Mouse (Mus musculus) embryonic fibroblast, embryonic 13.5 days (primary cell): ENCODE data around the gene Shc4. TPM values are rescaled to one million over a fixed set of nuclear protein-coding genes. Genes with fewer than 3 reads are reported as not detected.

ENCODE experiments used
- H3K27ac ChIP-seq: 2 replicates; pipeline ENCODE4 v1.5.1; 2012; ENCODE audit warnings: low read length, control low read depth, inconsistent platforms; ENCODE audit not compliant: insufficient read depth
- H3K4me1 ChIP-seq: 2 replicates; pipeline ENCODE4 v1.6.1; 2011; ENCODE audit warnings: low read length; ENCODE audit not compliant: control insufficient read depth, insufficient read depth
- H3K4me3 ChIP-seq: 2 replicates; pipeline ENCODE4 v1.5.1; 2011; ENCODE audit warnings: mild to moderate bottlenecking, control low read depth, low read length; ENCODE audit not compliant: insufficient read depth
- CTCF ChIP-seq: IDR thresholded peaks from 2 replicates; pipeline ENCODE4 v1.5.1; 2011; ENCODE audit warnings: mild to moderate bottlenecking, control low read depth, low read length, moderate library complexity, borderline replicate concordance; ENCODE audit not compliant: insufficient read depth
- POLR2A ChIP-seq: IDR thresholded peaks from 2 replicates; pipeline ENCODE4 v1.6.1; 2011; ENCODE audit warnings: low read depth, mild to moderate bottlenecking, control low read depth, low read length, moderate library complexity
- polyA plus RNA-seq: library from polyadenylated mRNA; stranded (reverse); fragments of >200 nt; gene quantifications from 2 replicates; pipeline ENCODE4 v1.2.4, GENCODE M21; 2011; ENCODE audit warnings: low read depth; ENCODE audit not compliant: missing spikeins, insufficient read length

Shc4 gene
- polyA plus RNA-seq, 1 experiment, result 2.9 TPM

GRCm38 (mm10) chr2:125651563-125651962 lies 72.4 kb downstream of the Shc4 start:
- no peak overlapping the region for H3K27ac ChIP-seq
- no peak overlapping the region for H3K4me3 ChIP-seq
- no peaks in the 10 kb centered on the region for H3K4me1 ChIP-seq
- TF ChIP-seq CTCF (no peak), POLR2A (no peak)

GRCm38 (mm10) chr2:125650742-125651352 lies 73.1 kb downstream of the Shc4 start:
- Histone ChIP-seq H3K4me3 (no peak overlapping the region), H3K27ac (no peak overlapping the region), H3K4me1 (no peaks in the 10 kb centered on the region)
- TF ChIP-seq CTCF (no peak), POLR2A (no peak)

DNA sequence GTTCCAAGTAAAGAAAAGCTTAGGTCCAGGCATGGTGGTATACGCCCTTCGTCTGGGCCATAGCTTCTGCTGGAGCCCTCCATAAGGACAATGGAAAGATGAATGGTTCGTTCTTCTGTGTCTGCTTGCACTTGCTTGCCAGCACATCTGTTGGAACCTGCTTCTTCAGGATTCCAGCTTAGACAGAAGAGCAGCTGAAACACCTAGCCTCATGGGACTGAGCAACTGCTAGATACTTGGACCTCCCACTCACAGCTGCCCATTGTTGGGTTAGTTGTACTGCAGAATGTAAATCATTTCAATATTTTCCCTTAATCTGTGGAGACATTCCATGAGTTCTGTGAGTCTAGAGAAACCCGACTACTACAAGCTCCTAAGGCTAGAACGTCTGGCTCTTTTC lies 73.9 kb downstream of the Shc4 start:
- Histone ChIP-seq H3K27ac (no peak overlapping the region), H3K4me1 (no peaks in the 10 kb centered on the region), H3K4me3 (no peak overlapping the region)
- no peak for TF ChIP-seq POLR2A

GRCm38 (mm10) chr2:125644912-125645311 lies 79.0 kb downstream of the Shc4 start:
- Histone ChIP-seq H3K4me3 (no peak overlapping the region), H3K4me1 (no peaks in the 10 kb centered on the region), H3K27ac (no peak overlapping the region)
- no peak for TF ChIP-seq POLR2A
- no peak for TF ChIP-seq CTCF

DNA sequence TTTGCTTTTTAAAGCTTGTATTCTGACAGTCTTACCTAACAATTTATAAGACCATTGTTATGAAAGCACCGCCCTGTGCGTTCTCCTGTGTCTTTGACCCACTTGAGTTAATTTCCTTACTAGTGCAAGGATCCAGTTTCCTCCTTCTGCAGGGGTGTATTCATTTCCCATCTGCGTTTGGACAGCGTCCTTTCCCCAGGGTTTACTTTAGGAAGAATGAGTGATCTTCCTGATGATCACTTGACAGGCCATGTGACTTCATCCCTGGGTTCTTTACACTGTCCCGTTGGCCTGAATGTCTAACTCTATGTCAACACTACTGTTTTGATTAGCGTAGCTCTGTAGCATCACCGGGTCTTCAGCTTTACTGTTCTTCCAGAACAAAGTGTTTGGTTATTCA lies 86.6 kb downstream of the Shc4 start:
- H3K27ac ChIP-seq, result no peak overlapping the region
- H3K4me3 ChIP-seq, result no peak overlapping the region
- H3K4me1 ChIP-seq, result no peaks in the 10 kb centered on the region
- no peak for TF ChIP-seq POLR2A
- no peak for TF ChIP-seq CTCF

DNA sequence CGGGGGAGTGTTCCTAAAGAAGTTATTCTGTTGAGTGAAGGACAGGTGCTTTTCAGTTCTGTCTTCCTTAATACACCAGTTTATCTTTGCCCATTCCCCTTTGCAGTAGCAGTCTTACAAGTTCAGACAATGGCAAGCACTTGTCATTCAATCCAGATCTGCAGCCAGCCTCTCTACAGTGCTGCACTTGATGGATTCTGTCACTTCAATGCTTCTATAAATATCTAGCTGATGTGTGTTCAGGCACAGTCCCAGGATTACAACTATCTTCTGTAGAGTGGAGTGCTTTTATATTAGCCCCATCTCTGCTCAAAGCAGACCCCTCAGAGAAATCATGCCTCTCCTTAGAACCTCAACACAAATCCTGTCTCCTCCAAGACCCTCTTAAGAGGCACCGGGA lies 93.9 kb downstream of the Shc4 start:
- TF ChIP-seq POLR2A (no peak), CTCF (no peak)
- no peaks in the 10 kb centered on the region for H3K4me1 ChIP-seq
- no peak overlapping the region for H3K27ac ChIP-seq
- H3K4me3 ChIP-seq, result no peak overlapping the region

DNA sequence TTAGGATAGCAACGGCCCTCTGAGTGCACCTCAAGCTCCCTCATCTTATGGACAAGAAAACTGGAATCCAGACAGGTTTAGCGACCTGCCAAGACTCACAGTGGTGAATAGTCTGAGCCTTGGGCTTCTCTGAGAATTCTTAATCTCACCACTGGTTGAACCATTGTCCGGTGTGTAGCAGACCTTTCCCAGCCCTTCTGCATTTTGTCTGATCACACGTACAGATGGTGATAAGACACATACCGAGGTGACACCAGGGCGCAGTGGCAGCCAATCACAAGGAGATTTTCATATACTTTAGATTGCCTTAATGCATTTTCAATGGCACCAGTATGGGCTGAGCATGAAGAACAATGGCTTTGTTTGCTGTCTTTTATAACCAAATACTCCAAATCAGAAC lies 95.5 kb downstream of the Shc4 start:
- Histone ChIP-seq H3K27ac (no peak overlapping the region), H3K4me1 (0 out of 2 replicates have a peak, but pooled peaks cover 2% of the 10 kb centered on the region), H3K4me3 (no peak overlapping the region)
- no peak for TF ChIP-seq CTCF
- TF ChIP-seq POLR2A, result no peak

DNA sequence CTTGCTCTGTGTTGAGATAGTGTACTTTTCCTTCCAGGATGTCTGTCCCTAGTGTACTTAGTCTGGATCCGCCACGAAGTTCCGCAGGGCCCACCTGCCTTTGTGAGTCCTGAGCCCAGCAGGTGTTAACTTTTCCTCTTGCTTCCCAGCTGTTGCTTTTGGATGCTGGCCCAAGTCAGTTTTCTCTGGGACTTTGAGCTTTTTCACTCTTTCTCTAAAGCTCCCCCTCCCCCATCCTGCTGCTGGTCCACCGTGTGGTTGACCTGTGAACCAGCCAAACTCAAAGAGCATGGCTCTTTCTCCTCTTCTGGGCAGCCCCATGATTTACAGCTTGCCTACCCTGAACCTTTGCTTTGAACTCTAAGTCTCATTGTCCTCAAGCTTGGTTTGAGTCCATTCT lies 97.4 kb downstream of the Shc4 start:
- no peak overlapping the region for H3K27ac ChIP-seq
- no peak overlapping the region for H3K4me3 ChIP-seq
- 0 out of 2 replicates have a peak, but pooled peaks cover 2% of the 10 kb centered on the region for H3K4me1 ChIP-seq
- TF ChIP-seq POLR2A, result no peak
- TF ChIP-seq CTCF, result no peak

DNA sequence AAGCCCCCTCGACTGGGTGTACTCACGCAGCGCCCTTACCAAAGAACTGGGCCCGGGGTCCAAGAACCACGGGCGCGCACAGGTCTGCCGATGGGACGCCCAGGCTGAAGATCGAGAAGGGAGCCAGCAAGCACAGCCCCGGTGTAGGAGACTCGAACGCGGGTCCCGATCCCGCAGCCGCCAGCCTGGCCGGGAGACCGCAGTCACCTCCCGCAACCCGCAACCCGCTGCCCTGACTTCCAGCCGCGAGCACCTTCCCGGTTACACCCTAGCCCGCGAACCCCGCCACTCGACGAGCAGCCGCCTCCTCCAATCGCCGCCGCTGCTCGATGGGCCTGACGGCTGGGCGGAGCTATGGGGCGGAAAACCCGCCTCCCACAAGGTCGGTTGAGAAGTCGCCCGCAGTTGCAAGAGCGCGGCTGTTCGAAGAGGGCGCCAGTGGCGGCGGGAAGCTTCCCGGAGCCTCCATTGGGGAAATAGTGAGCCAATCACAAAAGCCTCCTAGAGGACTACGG lies 99.1 kb downstream of the Shc4 start, which contains the start of gene Cep152:
Gene Cep152, minus strand, starts transcription at position 277 of the 515 bp plus-strand sequence.
- H3K4me3 ChIP-seq, result peak within 1 kb of the TSS; percentile 91
- no peak within 1 kb of the TSS for H3K27ac ChIP-seq
- H3K4me1 ChIP-seq, result 0 out of 2 replicates have a peak, but pooled peaks cover 2% of the 10 kb centered on the region
- TF ChIP-seq POLR2A (peak; percentile 58), CTCF (no peak)

GRCm38 (mm10) chr2:125624127-125624685 lies 99.7 kb downstream of the Shc4 start:
- H3K4me1 ChIP-seq, result 0 out of 2 replicates have a peak, but pooled peaks cover 2% of the 10 kb centered on the region
- no peak overlapping the region for H3K27ac ChIP-seq
- no peak for TF ChIP-seq POLR2A
- no peak for TF ChIP-seq CTCF
- peak overlapping the region; percentile 91 for H3K4me3 ChIP-seq

- TF ChIP-seq CTCF (no peak), POLR2A (no peak)
- H3K27ac ChIP-seq, result no peak overlapping the region
- H3K4me1 ChIP-seq, result 0 out of 2 replicates have a peak, but pooled peaks cover 2% of the 10 kb centered on the region
- H3K4me3 ChIP-seq, result peak overlapping the region; percentile 91; the same call in 1 of the 2 replicates
Measured at GRCm38 (mm10) chr2:125623211-125623610, 100.7 kb downstream of the Shc4 start.
